Mouse (Mus musculus) E14TG2a.4 (cell line): ENCODE data around the gene Tecr.

ENCODE experiments used
- CTCF ChIP-seq: conservative IDR thresholded peaks from 2 replicates; pipeline ENCODE4 v1.5.1; 2014; ENCODE audit warnings: low read length
- NANOG ChIP-seq: IDR thresholded peaks from 2 replicates; pipeline ENCODE4 v1.6.1; 2014; ENCODE audit warnings: borderline replicate concordance, low read length, mixed read lengths
- POU5F1 ChIP-seq: IDR thresholded peaks from 2 replicates; pipeline ENCODE4 v1.6.1; 2014; ENCODE audit warnings: low read length, borderline replicate concordance

DNA sequence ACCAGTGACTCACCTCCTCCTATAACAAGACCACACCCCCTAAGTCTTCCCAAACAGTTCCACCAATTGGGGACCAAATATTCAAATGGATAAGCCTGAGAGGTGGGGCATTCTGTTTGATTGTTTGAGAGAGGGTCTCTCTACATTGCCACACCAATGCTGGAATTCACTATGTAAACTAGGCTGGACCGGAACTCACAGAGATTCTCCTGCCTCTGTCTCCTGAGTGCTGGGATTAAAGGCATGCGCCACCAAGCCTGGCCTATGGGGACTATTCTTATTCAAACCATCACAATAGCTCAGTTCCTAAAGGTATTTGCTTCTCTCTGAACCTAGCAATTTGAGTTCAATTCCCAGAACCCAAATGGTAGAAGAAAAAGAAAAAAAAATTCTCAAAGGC lies 10.8 kb upstream of the Tecr start:
- no peak for TF ChIP-seq CTCF
- no peak for TF ChIP-seq POU5F1
- TF ChIP-seq NANOG, result no peak
